Mouse (Mus musculus) heart, embryonic 16.5 days (tissue): ENCODE measurements around the gene Pde3a. TPM values are rescaled to one million over a fixed set of nuclear protein-coding genes. Genes with fewer than 3 reads are reported as not detected.

ENCODE experiments used
- ATAC-seq: fragments of 200-750 bp; cut with Nextera tagmentation; replicated peaks from 2 replicates; pipeline ENCODE4 v1.8.0; 2017; ENCODE audit warnings: moderate number of reproducible peaks; ENCODE audit not compliant: insufficient read depth, low FRiP score; ENCODE audit errors: extremely low read depth
- H3K27ac ChIP-seq: fragments of 300-500 bp; sonication (generic); 2 replicates; pipeline ENCODE4 v1.5.1; 2014; ENCODE audit warnings: mild to moderate bottlenecking, low read length, control low read depth, moderate library complexity
- H3K27me3 ChIP-seq: fragments of 300-500 bp; sonication (generic); 2 replicates; pipeline ENCODE4 v1.6.1; 2014; ENCODE audit warnings: low read length, mixed read lengths; ENCODE audit not compliant: control insufficient read depth, insufficient read depth
- H3K36me3 ChIP-seq: fragments of 300-500 bp; sonication (generic); 2 replicates; pipeline ENCODE4 v1.6.1; 2014; ENCODE audit not compliant: control insufficient read depth, insufficient read depth
- H3K4me1 ChIP-seq: fragments of 300-500 bp; sonication (generic); 2 replicates; pipeline ENCODE4 v1.6.1; 2014; ENCODE audit warnings: low read length, mixed read lengths; ENCODE audit not compliant: control insufficient read depth, insufficient read depth
- H3K4me2 ChIP-seq: fragments of 300-500 bp; sonication (generic); 2 replicates; pipeline ENCODE4 v1.6.1; 2014; ENCODE audit warnings: low read depth, mild to moderate bottlenecking, control low read depth, low read length
- H3K4me3 ChIP-seq: fragments of 300-500 bp; sonication (generic); 2 replicates; pipeline ENCODE4 v1.5.1; 2014; ENCODE audit warnings: mild to moderate bottlenecking, control low read depth, low read length
- H3K9ac ChIP-seq: fragments of 300-500 bp; sonication (generic); 2 replicates; pipeline ENCODE4 v1.6.1; 2014; ENCODE audit warnings: low read length, control low read depth
- H3K9me3 ChIP-seq: fragments of 300-500 bp; sonication (generic); replicated peaks from 2 replicates; pipeline ENCODE4 v1.6.1; 2016; ENCODE audit warnings: low read length; ENCODE audit not compliant: control insufficient read depth
- WGBS: fragments of 180-500 bp; shearing (Covaris S2); extraction: QIAGEN DNeasy Blood & Tissue Kit; methylation state at CpG from one replicate; pipeline ENCODE4 v1.1.7; 2014; 5-methylcytosine and 5-hydroxymethylcytosine counted together
- polyA plus RNA-seq: library from polyadenylated mRNA; unstranded; fragments of >200 nt; fragmentation: Nextera tagmentation; extraction: Ambion mirVana; gene quantifications from 2 replicates; pipeline ENCODE4 v1.2.1, GENCODE M21; 2015

Pde3a gene
- polyA plus RNA-seq, 1 experiment from 2014 or later = 10.0 TPM

GRCm38 (mm10) chr6:141232756-141233382 is 16.2 kb upstream of the Pde3a start:
- WGBS = 47% methylated on average over 6 of the region's 6 CpGs

DNA sequence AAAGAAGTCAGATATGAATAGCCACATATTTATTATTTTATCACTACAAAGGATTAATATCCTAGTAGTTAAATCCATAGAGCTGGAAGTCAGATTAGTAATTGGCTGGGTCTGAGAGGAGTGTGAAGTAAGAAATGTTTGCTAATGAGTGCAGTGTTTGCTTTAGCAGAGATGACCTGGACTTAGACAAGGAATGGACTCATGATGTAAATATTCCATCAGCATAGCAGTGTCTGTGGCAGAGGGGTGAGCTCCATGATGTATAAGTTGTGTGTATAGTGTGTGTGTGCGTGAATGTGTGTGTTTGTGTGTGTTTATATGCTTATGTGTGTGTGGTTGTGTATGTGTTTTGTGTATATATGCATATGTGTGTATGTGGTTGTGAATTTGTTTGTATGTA is 7.3 kb upstream of the Pde3a start:
- Histone ChIP-seq H3K4me2 (no peak overlapping the region), H3K9me3 (no peaks in the 10 kb centered on the region), H3K4me3 (no peak overlapping the region), H3K36me3 (no peaks in the 10 kb centered on the region), H3K4me1 (no peaks in the 10 kb centered on the region), H3K27ac (no peak overlapping the region), H3K27me3 (no peaks in the 10 kb centered on the region), H3K9ac (no peak overlapping the region)
- ATAC-seq = no peak
- 92% methylated on average over 1 of the region's 1 CpGs for WGBS

More at GRCm38 (mm10) chr6:141232756-141233382, 16.2 kb upstream of the Pde3a start:
- no peak overlapping the region for H3K4me2 ChIP-seq
- no peaks in the 10 kb centered on the region for H3K4me1 ChIP-seq
- ATAC-seq = no peak
- no peak overlapping the region for H3K27ac ChIP-seq
- H3K27me3 ChIP-seq = no peaks in the 10 kb centered on the region
- no peak overlapping the region for H3K9ac ChIP-seq
- no peaks in the 10 kb centered on the region for H3K9me3 ChIP-seq
- no peaks in the 10 kb centered on the region for H3K36me3 ChIP-seq
- H3K4me3 ChIP-seq = no peak overlapping the region

- Histone ChIP-seq H3K27me3 (no peaks in the 10 kb centered on the region), H3K4me1 (peaks cover 4% of the 10 kb centered on the region; the same call in 1 of the 2 replicates), H3K9ac (no peak overlapping the region), H3K4me3 (no peak overlapping the region), H3K9me3 (no peaks in the 10 kb centered on the region), H3K36me3 (no peaks in the 10 kb centered on the region), H3K4me2 (no peak overlapping the region), H3K27ac (no peak overlapping the region)
- WGBS = 63% methylated on average over 4 of the region's 4 CpGs
- no peak for ATAC-seq
Observed at GRCm38 (mm10) chr6:141245089-141245488, 4.0 kb upstream of the Pde3a start.

DNA sequence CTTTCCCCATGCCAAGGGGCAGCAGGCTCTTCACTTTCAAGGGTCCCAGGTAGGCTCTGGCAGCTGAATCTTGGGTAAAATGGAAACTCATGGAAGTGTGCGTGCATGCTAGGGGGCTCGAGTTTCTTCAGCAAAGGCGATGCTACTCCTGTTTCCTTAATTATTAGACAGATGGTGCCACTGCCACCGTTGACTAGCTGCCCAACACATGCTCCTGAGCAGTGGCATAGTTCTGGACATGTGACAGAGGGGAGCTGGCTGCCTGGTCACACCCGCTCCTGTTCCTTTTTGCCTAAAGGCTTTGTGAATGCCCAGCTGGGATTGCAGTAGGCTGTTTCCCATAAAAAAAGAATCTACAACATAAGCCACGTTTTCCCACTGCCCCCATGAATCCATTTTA is 2.7 kb upstream of the Pde3a start:
- Histone ChIP-seq H3K4me3 (no peak overlapping the region), H3K4me2 (no peak overlapping the region), H3K9ac (no peak overlapping the region), H3K4me1 (peaks cover 4% of the 10 kb centered on the region; the same call in 1 of the 2 replicates), H3K27me3 (no peaks in the 10 kb centered on the region), H3K27ac (no peak overlapping the region), H3K36me3 (no peaks in the 10 kb centered on the region), H3K9me3 (no peaks in the 10 kb centered on the region)
- no peak for ATAC-seq
- WGBS = 78% methylated on average over 6 of the region's 6 CpGs

- no peaks in the 10 kb centered on the region for H3K27me3 ChIP-seq
- H3K4me3 ChIP-seq = peak overlapping the region; percentile 87
- H3K9ac ChIP-seq = peak overlapping the region; percentile 64
- H3K27ac ChIP-seq = peak overlapping the region; percentile 55; the same call in 1 of the 2 replicates
- H3K4me1 ChIP-seq = peaks cover 11% of the 10 kb centered on the region
- no peak for ATAC-seq
- no peaks in the 10 kb centered on the region for H3K9me3 ChIP-seq
- H3K36me3 ChIP-seq = no peaks in the 10 kb centered on the region
- peak overlapping the region; percentile 72 for H3K4me2 ChIP-seq
Observed at GRCm38 (mm10) chr6:141248081-141248480, 988 bp upstream of the Pde3a start.

- Histone ChIP-seq H3K4me1 (peaks cover 11% of the 10 kb centered on the region), H3K27ac (peak overlapping the region; percentile 90), H3K9ac (peak overlapping the region; percentile 92), H3K36me3 (no peaks in the 10 kb centered on the region), H3K9me3 (no peaks in the 10 kb centered on the region), H3K4me3 (peak overlapping the region; percentile 87), H3K27me3 (no peaks in the 10 kb centered on the region), H3K4me2 (peak overlapping the region; percentile 72)
- peak; percentile 91 for ATAC-seq
- WGBS = under 1% methylated on average over 61 of the region's 68 CpGs
Observed at GRCm38 (mm10) chr6:141249585-141250295, 671 bp downstream of the Pde3a start.

DNA sequence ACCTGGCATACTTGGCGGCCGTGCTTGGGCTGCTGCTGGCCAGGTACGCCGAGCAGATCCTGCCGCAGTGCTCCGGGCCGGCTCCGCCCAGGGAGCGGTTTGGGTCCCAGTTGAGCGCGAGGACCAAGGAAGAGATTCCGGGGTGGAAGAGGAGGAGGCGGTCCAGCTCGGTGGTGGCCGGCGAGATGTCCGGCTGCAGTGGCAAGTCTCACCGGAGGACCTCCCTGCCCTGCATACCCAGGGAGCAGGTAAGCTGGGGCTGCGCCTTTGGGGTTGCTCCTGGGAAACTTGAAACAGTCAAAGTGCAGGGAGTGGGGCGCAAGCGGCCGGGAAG is 1.2 kb downstream of the Pde3a start:
- peak overlapping the region; percentile 87 for H3K4me3 ChIP-seq
- H3K9me3 ChIP-seq = no peaks in the 10 kb centered on the region
- H3K4me1 ChIP-seq = peaks cover 11% of the 10 kb centered on the region
- no peaks in the 10 kb centered on the region for H3K27me3 ChIP-seq
- ATAC-seq = peak; percentile 18; the same call in 1 of the 2 replicates
- WGBS = under 1% methylated on average over 22 of the region's 22 CpGs
- H3K27ac ChIP-seq = peak overlapping the region; percentile 90
- H3K36me3 ChIP-seq = no peaks in the 10 kb centered on the region
- peak overlapping the region; percentile 92 for H3K9ac ChIP-seq
- peak overlapping the region; percentile 72 for H3K4me2 ChIP-seq

- Histone ChIP-seq H3K36me3 (no peaks in the 10 kb centered on the region), H3K4me2 (peak overlapping the region; percentile 72)
Observed at GRCm38 (mm10) chr6:141250984-141251383, 1.9 kb downstream of the Pde3a start.

DNA sequence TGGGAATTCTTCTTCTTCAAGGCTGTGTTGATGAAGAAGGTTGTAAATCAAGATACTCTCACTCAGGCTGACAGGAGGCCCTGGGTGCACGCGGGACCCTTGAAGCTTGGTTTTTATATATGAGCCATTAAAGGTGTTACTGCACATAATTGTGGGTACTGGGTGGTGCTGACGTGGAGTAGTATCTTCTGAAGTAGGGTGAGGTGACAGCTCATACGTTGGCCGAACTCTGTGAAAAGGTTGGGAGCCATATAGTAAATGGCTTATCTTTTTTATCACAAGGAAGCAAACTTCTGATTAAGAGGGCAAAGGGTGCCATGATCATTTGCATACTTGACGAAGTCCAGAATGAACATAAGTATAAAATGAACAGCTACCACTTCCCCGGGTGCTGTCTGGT is 3.5 kb downstream of the Pde3a start:
- no peak for ATAC-seq
- H3K36me3 ChIP-seq = no peaks in the 10 kb centered on the region
- 65% methylated on average over 7 of the region's 7 CpGs for WGBS
- peak overlapping the region; percentile 72 for H3K4me2 ChIP-seq
- peak overlapping the region; percentile 87 for H3K4me3 ChIP-seq
- peaks cover 22% of the 10 kb centered on the region for H3K4me1 ChIP-seq
- peak overlapping the region; percentile 26; the same call in 1 of the 2 replicates for H3K9ac ChIP-seq
- H3K9me3 ChIP-seq = no peaks in the 10 kb centered on the region
- no peaks in the 10 kb centered on the region for H3K27me3 ChIP-seq
- no peak overlapping the region for H3K27ac ChIP-seq

More at GRCm38 (mm10) chr6:141250984-141251383, 1.9 kb downstream of the Pde3a start:
- ATAC-seq = no peak
- Histone ChIP-seq H3K4me1 (peaks cover 14% of the 10 kb centered on the region), H3K27me3 (no peaks in the 10 kb centered on the region), H3K9ac (peak overlapping the region; percentile 92), H3K9me3 (no peaks in the 10 kb centered on the region), H3K27ac (peak overlapping the region; percentile 90), H3K4me3 (peak overlapping the region; percentile 87)
- 41% methylated on average over 6 of the region's 6 CpGs for WGBS
